Mouse (Mus musculus): ENCODE measurements around the gene Trmt1.

Trmt1 gene

DNA sequence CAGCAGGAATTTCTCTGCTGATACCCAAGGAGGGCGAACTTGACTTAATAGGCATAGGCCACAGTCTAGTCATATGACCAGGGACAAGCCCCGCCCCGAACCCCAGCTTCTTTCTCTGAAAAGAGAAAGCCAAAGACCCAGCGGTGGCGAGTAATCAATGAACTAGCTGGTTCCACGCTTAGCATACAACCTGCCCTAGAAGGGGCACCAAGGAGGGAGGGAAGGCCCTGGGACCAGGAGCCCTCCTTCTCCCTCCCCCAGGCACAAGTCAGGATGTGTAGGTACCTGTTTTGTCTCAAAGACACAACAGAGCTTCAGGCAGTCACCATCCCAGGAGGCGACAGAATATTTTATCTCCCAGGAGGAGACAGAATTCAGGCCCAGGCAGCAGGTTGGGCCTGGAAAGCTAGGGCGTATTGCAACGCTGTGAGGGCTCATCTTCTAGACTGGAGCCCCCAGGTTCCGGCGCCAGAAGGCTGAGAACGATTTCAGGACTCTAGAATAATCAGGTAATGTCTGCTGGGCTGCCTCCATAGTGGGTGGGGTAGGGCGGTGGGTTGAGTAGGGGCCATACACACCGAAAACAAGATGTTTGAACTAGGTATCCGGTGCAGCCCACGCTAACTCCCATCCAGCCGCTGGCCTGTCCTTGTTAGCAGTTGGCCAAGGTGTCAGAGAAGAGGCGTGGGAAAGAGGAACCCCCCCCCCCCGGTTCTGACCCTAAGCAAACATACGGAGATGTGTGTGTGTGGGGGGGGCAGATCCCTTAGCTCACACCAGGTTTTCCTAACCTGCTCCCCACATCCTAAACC, at the start of gene Trmt1:
TSS of gene Trmt1 (plus strand) at position 117 of the 812 bp plus-strand sequence.
- DNase-seq, result no peak

- DNase-seq, result no peak
Observed at GRCm38 (mm10) chr8:84637946-84638554, 48.1 kb upstream of the Trmt1 start.

- peak; percentile 57 for DNase-seq
Observed at GRCm38 (mm10) chr8:84638555-84639161, 47.4 kb upstream of the Trmt1 start.

- DNase-seq, result peak; percentile 96
Observed at GRCm38 (mm10) chr8:84639162-84640009, 46.7 kb upstream of the Trmt1 start.

DNA sequence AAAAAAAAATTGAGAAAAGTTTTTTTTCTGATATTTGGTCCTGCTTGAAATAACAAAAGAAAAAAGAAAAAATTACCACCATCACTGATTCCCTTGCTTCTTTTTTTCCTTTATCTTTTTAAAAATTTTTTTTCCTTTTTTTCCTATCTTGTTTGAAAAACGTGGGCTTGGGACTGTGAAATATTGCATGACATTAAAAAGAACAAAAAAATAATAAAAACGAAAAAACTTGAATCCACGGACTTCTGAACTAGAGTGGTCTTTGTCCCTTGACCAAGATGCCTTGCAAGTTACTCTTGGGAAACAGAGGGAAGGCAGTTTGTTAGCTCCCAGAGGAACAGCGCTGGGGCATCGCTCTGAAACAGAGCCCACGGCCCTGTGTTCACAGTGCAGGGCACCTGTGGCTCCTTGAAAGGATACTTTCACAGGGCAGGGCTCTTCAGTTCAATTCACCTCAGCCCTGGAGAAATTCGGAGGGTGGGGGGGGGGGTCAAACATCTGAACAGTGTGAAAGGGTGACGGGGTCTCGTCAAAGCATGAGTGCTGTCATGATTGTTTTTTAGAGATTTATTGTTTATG, 46.0 kb upstream of the Trmt1 start:
- DNase-seq, result no peak

DNA sequence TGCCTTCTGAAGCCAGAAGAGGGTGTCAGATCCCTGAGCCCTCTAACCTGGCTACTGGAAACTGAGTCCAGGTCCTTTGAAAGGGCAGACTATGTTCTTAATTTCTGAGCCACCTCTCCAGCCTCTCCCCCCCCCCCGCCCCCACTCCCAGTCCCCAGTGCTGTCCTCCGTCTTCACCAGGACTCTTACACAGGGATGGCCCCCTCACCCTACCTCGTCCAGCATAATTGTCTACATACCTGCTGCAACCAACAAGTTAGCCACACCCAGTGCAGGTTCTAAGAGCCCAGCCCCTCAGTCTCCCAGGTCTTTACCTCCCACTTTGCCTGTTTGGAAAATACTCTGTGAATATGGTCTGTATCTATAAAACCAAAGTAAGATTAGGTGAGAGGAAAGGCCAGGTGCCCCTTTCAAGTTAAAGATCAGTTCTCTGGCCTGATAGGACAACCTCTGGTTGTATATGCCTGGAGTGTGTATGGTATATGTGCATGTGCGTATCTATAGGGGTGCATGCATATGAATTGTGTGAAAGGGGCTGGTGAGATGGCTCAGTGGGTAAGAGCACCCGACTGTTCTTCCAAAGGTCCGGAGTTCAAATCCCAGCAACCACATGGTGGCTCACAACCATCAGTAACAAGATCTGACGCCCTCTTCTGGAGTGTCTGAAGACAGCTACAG, 45.4 kb upstream of the Trmt1 start:
- DNase-seq, result no peak

DNA sequence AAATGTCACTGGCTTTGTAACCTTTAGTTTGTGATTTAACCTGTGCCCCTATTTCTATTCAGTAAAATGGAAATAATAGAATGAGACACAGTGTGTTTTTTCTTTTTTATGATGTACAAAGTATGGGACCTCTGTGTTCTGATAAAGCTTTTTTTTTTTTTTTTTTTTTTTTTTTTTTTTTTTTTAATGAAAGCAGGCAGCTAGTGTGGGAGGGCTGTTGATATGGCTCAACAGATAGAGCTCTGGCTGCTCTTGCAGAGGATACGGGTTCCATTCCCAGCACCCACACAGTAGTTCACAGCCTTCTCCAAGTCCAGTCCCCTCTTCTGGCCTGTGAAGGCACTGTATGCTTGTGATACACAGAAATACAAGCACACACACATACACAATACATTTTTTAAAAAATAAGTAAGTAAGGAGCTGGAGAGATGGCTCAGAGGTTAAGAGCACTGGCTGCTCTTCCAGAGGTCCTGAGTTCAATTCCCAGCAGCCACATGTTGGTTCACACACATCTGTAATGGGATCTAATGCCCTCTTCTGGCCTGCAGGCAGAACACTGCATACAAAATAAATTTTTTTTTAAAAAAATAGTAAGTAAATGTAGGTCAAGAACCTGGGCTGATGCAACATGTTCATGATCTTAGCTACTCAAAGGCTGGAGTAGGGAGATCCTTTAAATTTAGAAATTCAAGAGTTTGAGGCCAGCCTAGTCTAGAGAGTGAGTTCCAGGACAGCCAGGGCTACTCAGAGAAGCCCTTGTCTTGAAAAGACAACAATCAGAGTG, 44.3 kb upstream of the Trmt1 start:
- no peak for DNase-seq

GRCm38 (mm10) chr8:84643019-84643418, 43.1 kb upstream of the Trmt1 start:
- no peak for DNase-seq

GRCm38 (mm10) chr8:84646800-84647199, 39.3 kb upstream of the Trmt1 start:
- peak; percentile 59 for DNase-seq

GRCm38 (mm10) chr8:84647461-84647901, 38.6 kb upstream of the Trmt1 start:
- DNase-seq, result peak; percentile 78

DNA sequence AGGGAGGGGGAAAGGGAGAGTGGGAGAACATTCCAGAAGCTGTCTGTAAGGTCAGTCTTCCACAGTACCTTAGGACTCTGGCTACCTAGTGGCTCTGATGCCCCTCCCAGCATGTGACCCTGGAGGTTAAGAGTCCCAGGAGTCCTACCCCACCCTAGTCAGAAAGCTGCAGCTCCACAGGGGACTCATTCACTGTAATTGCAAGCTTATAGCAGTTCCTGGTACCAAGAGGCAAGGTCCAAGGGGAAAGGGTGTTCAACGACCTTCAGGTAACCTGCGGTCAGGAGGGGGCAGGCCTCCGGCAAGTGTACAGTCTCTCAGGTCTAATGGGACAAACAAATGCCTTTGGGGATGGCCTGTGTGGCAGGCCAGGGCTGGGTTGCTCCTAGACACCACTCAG, 35.9 kb upstream of the Trmt1 start:
- no peak for DNase-seq

DNA sequence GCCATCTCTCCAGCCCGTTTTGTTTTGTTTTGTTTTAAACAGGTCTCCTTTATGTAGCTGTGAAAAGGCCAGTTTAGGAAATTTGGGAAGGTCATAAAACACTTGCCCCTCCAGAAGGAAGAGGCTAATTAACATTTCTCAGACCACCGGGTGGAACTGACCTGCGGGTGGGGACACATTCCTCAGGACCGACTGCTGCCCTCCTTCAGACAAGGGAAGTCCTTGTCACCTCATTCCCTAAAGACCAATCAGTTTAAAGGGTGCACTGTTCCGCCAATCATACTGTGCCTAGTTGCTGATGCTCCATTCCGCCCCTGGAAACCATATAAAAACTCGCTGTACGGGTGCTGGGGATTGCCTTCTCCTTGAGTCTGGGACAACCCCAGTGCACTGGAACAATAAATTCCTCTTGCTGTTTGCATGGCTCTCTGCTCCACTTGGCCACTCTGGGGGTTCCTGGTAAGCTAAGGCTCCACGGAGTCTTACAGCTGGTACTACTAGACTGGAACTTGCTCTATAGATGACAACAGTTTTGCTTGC, 32.9 kb upstream of the Trmt1 start:
- no peak for DNase-seq

DNA sequence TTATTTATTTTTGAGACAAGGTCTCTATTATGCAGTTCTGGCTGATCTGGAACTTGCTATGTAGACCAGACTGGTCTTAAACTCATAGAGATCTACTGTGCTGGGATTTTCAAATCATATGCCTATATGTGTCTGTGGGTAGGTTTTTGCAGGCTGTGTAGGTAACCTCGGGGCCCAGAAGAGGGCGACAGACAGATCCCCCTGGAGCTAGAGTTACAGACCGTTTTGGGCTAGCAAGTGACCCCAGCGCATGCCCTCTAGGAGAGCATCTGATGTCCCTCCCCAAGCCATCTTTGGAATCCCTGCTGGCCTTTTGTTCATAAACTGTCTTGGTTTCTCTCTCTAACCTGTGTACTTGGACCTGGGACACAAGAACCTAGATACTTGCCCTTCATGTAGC, 31.5 kb upstream of the Trmt1 start:
- DNase-seq, result peak; percentile 56

DNA sequence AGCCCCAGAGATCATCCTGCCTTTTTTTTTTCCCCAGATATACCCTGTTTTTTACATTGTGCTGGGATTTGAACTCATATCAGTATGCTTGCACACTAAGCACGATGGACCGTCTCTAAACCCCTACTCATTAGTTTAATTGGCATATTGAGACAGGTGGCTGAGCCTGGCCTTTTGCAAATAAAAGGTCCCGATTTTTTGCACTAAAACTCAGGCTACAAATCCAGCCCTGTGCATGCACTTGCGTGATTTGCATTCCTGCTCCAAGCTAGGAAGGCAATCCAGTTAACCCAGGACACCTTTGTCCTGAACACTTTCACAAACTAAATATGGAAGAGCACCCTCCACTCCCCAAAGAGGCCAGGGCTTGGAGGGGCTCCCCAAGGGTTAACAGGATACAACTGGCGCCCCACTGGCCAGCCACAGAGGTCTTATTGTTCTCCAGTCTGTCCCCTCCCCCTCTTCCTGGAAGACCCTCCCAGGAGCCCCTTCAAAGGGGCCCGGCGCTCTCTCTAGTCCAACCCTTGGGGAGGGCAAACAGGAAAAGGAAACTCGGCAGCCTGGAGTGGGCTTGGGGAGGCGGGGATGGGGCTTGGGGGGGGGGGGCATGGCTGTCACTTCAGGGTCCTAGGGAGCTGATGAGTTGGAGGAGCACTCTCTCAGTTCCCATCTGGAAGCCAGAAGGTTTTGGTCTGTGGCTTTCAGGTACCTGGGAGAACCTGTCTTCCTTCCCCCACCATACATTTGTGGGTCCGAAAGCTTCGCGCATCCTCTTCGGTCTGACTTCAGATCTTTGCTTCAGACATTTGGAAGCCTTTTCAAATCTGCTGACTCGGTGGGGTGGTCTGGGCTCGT, 30.5 kb upstream of the Trmt1 start:
- peak; percentile 95 for DNase-seq

DNA sequence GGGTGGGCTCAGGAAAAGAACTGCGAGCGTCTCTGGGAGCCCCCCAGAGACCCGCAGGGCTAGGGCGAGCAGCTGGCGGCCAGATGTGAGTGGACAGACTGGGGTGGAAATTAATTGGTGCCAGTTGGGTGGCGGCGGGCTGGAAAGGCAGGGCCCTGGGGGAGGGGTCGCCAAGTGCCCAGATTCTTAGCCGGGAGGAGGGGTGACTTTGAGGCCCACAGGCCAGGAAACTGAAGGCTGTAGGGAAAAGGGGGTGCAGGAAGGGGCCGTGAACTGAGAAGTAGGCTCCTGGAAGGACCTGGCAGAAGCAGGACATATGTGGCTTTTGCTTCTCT, 29.9 kb upstream of the Trmt1 start:
- DNase-seq, result peak; percentile 83

DNA sequence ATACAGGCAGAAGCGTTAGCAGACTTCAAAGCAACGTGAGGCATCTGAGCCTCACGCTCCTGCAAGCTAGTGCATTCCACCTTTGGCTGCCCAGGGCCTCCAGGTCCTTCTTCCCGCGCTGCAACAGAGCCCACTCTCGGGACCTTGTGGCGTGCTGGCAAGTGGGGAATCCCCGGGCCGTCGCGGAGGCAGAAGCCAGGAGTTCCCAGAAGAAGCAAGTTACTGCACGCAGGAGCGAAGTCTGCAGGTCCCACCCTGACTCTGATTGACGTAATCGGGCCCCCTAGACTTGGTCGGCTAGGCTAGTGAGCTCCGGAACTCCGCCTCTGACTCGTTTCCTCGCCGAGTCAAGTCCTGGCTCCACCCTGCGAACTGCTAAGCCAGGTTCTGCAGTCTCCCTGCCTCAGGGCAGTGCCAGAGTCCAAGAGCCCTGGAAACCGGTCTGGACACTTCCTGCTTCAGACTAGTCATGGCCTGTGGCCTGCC, 29.4 kb upstream of the Trmt1 start:
- peak; percentile 60 for DNase-seq

- DNase-seq, result no peak
Observed at GRCm38 (mm10) chr8:84657203-84657602, 28.9 kb upstream of the Trmt1 start.

GRCm38 (mm10) chr8:84657680-84658079, 28.4 kb upstream of the Trmt1 start:
- DNase-seq, result no peak

GRCm38 (mm10) chr8:84658951-84659350, 27.2 kb upstream of the Trmt1 start:
- DNase-seq, result no peak

Data from retina, postnatal 1 day (tissue).